Mouse (Mus musculus) heart, postnatal 0 days (tissue): ENCODE measurements around the gene Cdh15. TPM values are rescaled to one million over a fixed set of nuclear protein-coding genes. Genes with fewer than 3 reads are reported as not detected.

Experiments
- ATAC-seq: fragments of 200-750 bp; cut with Nextera tagmentation; 2 replicates; pipeline ENCODE4 v1.8.0; 2017; ENCODE audit warnings: low read depth, moderate number of reproducible peaks, moderate library complexity; ENCODE audit not compliant: insufficient read depth
- DNase-seq: peaks from one replicate; pipeline ENCODE4 v3.0.0-alpha.2; 2016; ENCODE audit warnings: low spot score
- H3K27ac ChIP-seq: fragments of 300-500 bp; sonication (generic); 2 replicates; pipeline ENCODE4 v1.5.1; 2014; ENCODE audit warnings: low read depth, mild to moderate bottlenecking
- H3K27me3 ChIP-seq: fragments of 300-500 bp; sonication (generic); 2 replicates; pipeline ENCODE4 v1.6.1; 2014; ENCODE audit warnings: low read length, mixed read lengths; ENCODE audit not compliant: control insufficient read depth, insufficient read depth
- H3K36me3 ChIP-seq: fragments of 300-500 bp; sonication (generic); replicated peaks from 2 replicates; pipeline ENCODE4 v1.6.1; 2014; ENCODE audit warnings: low read length, mixed read lengths; ENCODE audit not compliant: control insufficient read depth, insufficient read depth
- H3K4me1 ChIP-seq: fragments of 300-500 bp; sonication (generic); 2 replicates; pipeline ENCODE4 v1.6.1; 2014; ENCODE audit warnings: antibody characterized with exemption; ENCODE audit not compliant: control insufficient read depth, insufficient read depth
- H3K4me2 ChIP-seq: fragments of 300-500 bp; sonication (generic); 2 replicates; pipeline ENCODE4 v1.6.1; 2014; ENCODE audit warnings: low read depth, mild to moderate bottlenecking, low read length, moderate library complexity
- H3K4me3 ChIP-seq: fragments of 300-500 bp; sonication (generic); 2 replicates; pipeline ENCODE4 v1.5.1; 2014; ENCODE audit warnings: low read depth, low read length
- H3K9ac ChIP-seq: fragments of 300-500 bp; sonication (generic); replicated peaks from 2 replicates; pipeline ENCODE4 v1.6.1; 2014; ENCODE audit warnings: low read depth, low read length, mixed read lengths
- H3K9me3 ChIP-seq: fragments of 300-500 bp; sonication (generic); replicated peaks from 2 replicates; pipeline ENCODE4 v1.6.1; 2016; ENCODE audit warnings: low read length; ENCODE audit not compliant: control insufficient read depth
- CTCF ChIP-seq: IDR thresholded peaks from 2 replicates; pipeline ENCODE4 v1.5.1; 2016; ENCODE audit warnings: antibody characterized with exemption, control low read depth, low read depth
- EP300 ChIP-seq: IDR thresholded peaks from 2 replicates; pipeline ENCODE4 v1.6.1; 2016; ENCODE audit warnings: antibody characterized with exemption, low read depth
- WGBS: fragments of 180-500 bp; shearing (Covaris S2); extraction: QIAGEN DNeasy Blood & Tissue Kit; methylation state at CpG from one replicate; pipeline ENCODE4 v1.1.7; 2014; 5-methylcytosine and 5-hydroxymethylcytosine counted together
- polyA plus RNA-seq: library from polyadenylated mRNA; unstranded; fragments of >200 nt; fragmentation: Nextera tagmentation; extraction: Ambion mirVana; gene quantifications from 2 replicates; pipeline ENCODE4 v1.2.1, GENCODE M21; 2015
- total RNA-seq: library from RNA; depleted of rRNA; stranded (reverse); fragments of >200 nt; gene quantifications from 2 replicates; pipeline ENCODE4 v1.2.3, GENCODE M21; 2014; ENCODE audit warnings: low replicate concordance

Gene Cdh15
- total and polyA plus RNA-seq, 2 experiments from 2014 or later, result not detected

GRCm38 (mm10) chr8:122901476-122901875, 53.7 kb downstream of the Cdh15 start:
- peaks cover 36% of the 10 kb centered on the region for H3K36me3 ChIP-seq
- no peak for TF ChIP-seq EP300
- TF ChIP-seq CTCF, result no peak
- H3K9ac ChIP-seq, result no peak overlapping the region
- no peak for ATAC-seq
- H3K4me3 ChIP-seq, result no peak overlapping the region
- no peaks in the 10 kb centered on the region for H3K4me1 ChIP-seq
- H3K4me2 ChIP-seq, result no peak overlapping the region
- DNase-seq, result no peak
- WGBS, result 84% methylated on average over 7 of the region's 7 CpGs
- no peak overlapping the region for H3K27ac ChIP-seq
- no peaks in the 10 kb centered on the region for H3K9me3 ChIP-seq
- H3K27me3 ChIP-seq, result no peaks in the 10 kb centered on the region

- no peaks in the 10 kb centered on the region for H3K4me1 ChIP-seq
- H3K4me2 ChIP-seq, result no peak overlapping the region
- H3K4me3 ChIP-seq, result no peak overlapping the region
- DNase-seq (no peak), ATAC-seq (no peak)
- no peak overlapping the region for H3K9ac ChIP-seq
- WGBS, result 71% methylated on average over 8 of the region's 8 CpGs
- no peak overlapping the region for H3K27ac ChIP-seq
- H3K9me3 ChIP-seq, result no peaks in the 10 kb centered on the region
- peaks cover 31% of the 10 kb centered on the region for H3K36me3 ChIP-seq
- no peak for TF ChIP-seq CTCF
- TF ChIP-seq EP300, result no peak
- no peaks in the 10 kb centered on the region for H3K27me3 ChIP-seq
Observed at GRCm38 (mm10) chr8:122901892-122902515, 54.2 kb downstream of the Cdh15 start.

- 76% methylated on average over 3 of the region's 3 CpGs for WGBS
- Histone ChIP-seq H3K9ac (no peak overlapping the region), H3K36me3 (peaks cover 25% of the 10 kb centered on the region), H3K4me2 (no peak overlapping the region), H3K9me3 (no peaks in the 10 kb centered on the region), H3K4me3 (no peak overlapping the region), H3K27ac (no peak overlapping the region), H3K27me3 (no peaks in the 10 kb centered on the region), H3K4me1 (no peaks in the 10 kb centered on the region)
- ATAC-seq (no peak), DNase-seq (no peak)
- no peak for TF ChIP-seq EP300
Observed at GRCm38 (mm10) chr8:122902581-122902980, 54.8 kb downstream of the Cdh15 start.

GRCm38 (mm10) chr8:122903002-122903401, 55.2 kb downstream of the Cdh15 start:
- H3K4me3 ChIP-seq, result no peak overlapping the region
- no peak overlapping the region for H3K4me2 ChIP-seq
- no peak overlapping the region for H3K27ac ChIP-seq
- TF ChIP-seq CTCF, result no peak
- no peak for TF ChIP-seq EP300
- no peak overlapping the region for H3K9ac ChIP-seq
- H3K27me3 ChIP-seq, result no peaks in the 10 kb centered on the region
- DNase-seq (no peak), ATAC-seq (no peak)
- no peaks in the 10 kb centered on the region for H3K9me3 ChIP-seq
- peaks cover 26% of the 10 kb centered on the region for H3K36me3 ChIP-seq
- no peaks in the 10 kb centered on the region for H3K4me1 ChIP-seq
- WGBS, result 88% methylated on average over 5 of the region's 5 CpGs

- ATAC-seq (no peak), DNase-seq (no peak)
- no peaks in the 10 kb centered on the region for H3K27me3 ChIP-seq
- TF ChIP-seq CTCF, result no peak
- no peak for TF ChIP-seq EP300
- no peak overlapping the region for H3K4me3 ChIP-seq
- no peak overlapping the region for H3K4me2 ChIP-seq
- H3K9me3 ChIP-seq, result no peaks in the 10 kb centered on the region
- peaks cover 21% of the 10 kb centered on the region for H3K36me3 ChIP-seq
- no peak overlapping the region for H3K9ac ChIP-seq
- H3K27ac ChIP-seq, result no peak overlapping the region
- H3K4me1 ChIP-seq, result no peaks in the 10 kb centered on the region
- WGBS, result 88% methylated on average over 11 of the region's 11 CpGs
Observed at GRCm38 (mm10) chr8:122904496-122904895, 56.7 kb downstream of the Cdh15 start.

GRCm38 (mm10) chr8:122905346-122905745, 57.6 kb downstream of the Cdh15 start:
- ATAC-seq, result no peak
- no peaks in the 10 kb centered on the region for H3K9me3 ChIP-seq
- no peak overlapping the region for H3K9ac ChIP-seq
- TF ChIP-seq CTCF, result no peak
- no peak for TF ChIP-seq EP300
- DNase-seq, result no peak
- whole genome bisulfite sequencing, result 87% methylated on average over 4 of the region's 4 CpGs
- H3K4me3 ChIP-seq, result no peak overlapping the region
- H3K27me3 ChIP-seq, result no peaks in the 10 kb centered on the region
- H3K4me2 ChIP-seq, result no peak overlapping the region
- H3K4me1 ChIP-seq, result no peaks in the 10 kb centered on the region
- peaks cover 14% of the 10 kb centered on the region for H3K36me3 ChIP-seq
- no peak overlapping the region for H3K27ac ChIP-seq
